Mouse (Mus musculus): ENCODE measurements around the gene Olfr318. TPM values are rescaled to one million over a fixed set of nuclear protein-coding genes. Genes with fewer than 3 reads are reported as not detected.

Gene Olfr318
- polyA plus RNA-seq, 1 experiment from 2014 or later, result not detected

GRCm38 (mm10) chr11:58669252-58669651 is 54.6 kb downstream of the Olfr318 start:
- DNase-seq (ENCODE audit: low spot score), result no peak
- no peaks in the 10 kb centered on the region for H3K36me3 ChIP-seq (replicated peaks)
- H3K9me3 ChIP-seq, result no peaks in the 10 kb centered on the region
- H3K4me1 ChIP-seq, result no peaks in the 10 kb centered on the region
- no peak overlapping the region for H3K27ac ChIP-seq (replicated peaks)
- H3K4me3 ChIP-seq, result no peak overlapping the region
- no peaks in the 10 kb centered on the region for H3K27me3 ChIP-seq (replicated peaks; ENCODE audit: low read depth, poor library complexity, severe bottlenecking)

Other genes with a start within 250 kb of the Olfr318 start
- not detected in 2 replicates for gene Olfr332, start 231.5 kb downstream of the Olfr318 start, polyA plus RNA-seq (2016; fragmentation: Nextera tagmentation; extraction: Ambion mirVana)
- gene Olfr331, start 221.4 kb downstream of the Olfr318 start, polyA plus RNA-seq (2016; fragmentation: Nextera tagmentation; extraction: Ambion mirVana), result not detected in 2 replicates
- not detected in 2 replicates for gene Olfr330, start 189.2 kb downstream of the Olfr318 start, polyA plus RNA-seq (2016; fragmentation: Nextera tagmentation; extraction: Ambion mirVana)
- gene Olfr329-ps, start 177.6 kb downstream of the Olfr318 start, polyA plus RNA-seq (2016; fragmentation: Nextera tagmentation; extraction: Ambion mirVana), result not detected in 2 replicates
- 0.05 TPM in 2 replicates for gene Olfr328, start 168.4 kb downstream of the Olfr318 start, polyA plus RNA-seq (2016; fragmentation: Nextera tagmentation; extraction: Ambion mirVana)
- gene Olfr224, start 153.5 kb downstream of the Olfr318 start, polyA plus RNA-seq (2016; fragmentation: Nextera tagmentation; extraction: Ambion mirVana), result not detected in 2 replicates
- gene Olfr325, start 146.3 kb downstream of the Olfr318 start, polyA plus RNA-seq (2016; fragmentation: Nextera tagmentation; extraction: Ambion mirVana), result not detected in 2 replicates
- not detected in 2 replicates for gene Olfr324, start 128.9 kb downstream of the Olfr318 start, polyA plus RNA-seq (2016; fragmentation: Nextera tagmentation; extraction: Ambion mirVana)
- not detected in 2 replicates for gene 2210407C18Rik, start 107.9 kb downstream of the Olfr318 start, polyA plus RNA-seq (2016; fragmentation: Nextera tagmentation; extraction: Ambion mirVana)
- gene Olfr323, start 93.5 kb downstream of the Olfr318 start, polyA plus RNA-seq (2016; fragmentation: Nextera tagmentation; extraction: Ambion mirVana), result not detected in 2 replicates
- gene Trim58, start 83.5 kb downstream of the Olfr318 start, polyA plus RNA-seq (2016; fragmentation: Nextera tagmentation; extraction: Ambion mirVana), result 0.54 and 0.62 TPM in 2 replicates
- gene Olfr322, start 65.2 kb downstream of the Olfr318 start, polyA plus RNA-seq (2016; fragmentation: Nextera tagmentation; extraction: Ambion mirVana), result 0.05 TPM in 1 of 2 replicates, not detected in the other
- not detected in 2 replicates for gene Olfr320, start 42.9 kb downstream of the Olfr318 start, polyA plus RNA-seq (2016; fragmentation: Nextera tagmentation; extraction: Ambion mirVana)
- not detected in 2 replicates for gene Olfr319, start 24.9 kb downstream of the Olfr318 start, polyA plus RNA-seq (2016; fragmentation: Nextera tagmentation; extraction: Ambion mirVana)
- not detected in 2 replicates for gene Olfr317, start 15.2 kb upstream of the Olfr318 start, polyA plus RNA-seq (2016; fragmentation: Nextera tagmentation; extraction: Ambion mirVana)
- gene Olfr316, start 28.7 kb upstream of the Olfr318 start, polyA plus RNA-seq (2016; fragmentation: Nextera tagmentation; extraction: Ambion mirVana), result not detected in 2 replicates
- not detected in 2 replicates for gene Olfr315, start 49.2 kb upstream of the Olfr318 start, polyA plus RNA-seq (2016; fragmentation: Nextera tagmentation; extraction: Ambion mirVana)
- not detected in 2 replicates for gene Olfr314, start 58.9 kb upstream of the Olfr318 start, polyA plus RNA-seq (2016; fragmentation: Nextera tagmentation; extraction: Ambion mirVana)
- 1.4 and 1.6 TPM in 2 replicates for gene Fam183b, start 77.9 kb upstream of the Olfr318 start, polyA plus RNA-seq (2016; fragmentation: Nextera tagmentation; extraction: Ambion mirVana)
- not detected in 2 replicates for gene Olfr313, start 91.0 kb upstream of the Olfr318 start, polyA plus RNA-seq (2016; fragmentation: Nextera tagmentation; extraction: Ambion mirVana)
- gene Olfr312, start 105.2 kb upstream of the Olfr318 start, polyA plus RNA-seq (2016; fragmentation: Nextera tagmentation; extraction: Ambion mirVana), result not detected in 2 replicates
- not detected in 2 replicates for gene Olfr311, start 115.2 kb upstream of the Olfr318 start, polyA plus RNA-seq (2016; fragmentation: Nextera tagmentation; extraction: Ambion mirVana)
- gene Gm12258, start 123.1 kb upstream of the Olfr318 start, polyA plus RNA-seq (2016; fragmentation: Nextera tagmentation; extraction: Ambion mirVana), result 8.7 and 9.1 TPM in 2 replicates
- gene 2810021J22Rik, start 143.2 kb upstream of the Olfr318 start, polyA plus RNA-seq (2016; fragmentation: Nextera tagmentation; extraction: Ambion mirVana), result 10.6 and 10.8 TPM in 2 replicates
- 5.7 and 6.3 TPM in 2 replicates for gene Zfp39, start 180.2 kb upstream of the Olfr318 start, polyA plus RNA-seq (2016; fragmentation: Nextera tagmentation; extraction: Ambion mirVana)
- gene Btnl10, start 193.9 kb upstream of the Olfr318 start, polyA plus RNA-seq (2016; fragmentation: Nextera tagmentation; extraction: Ambion mirVana), result not detected in 2 replicates
- 255 and 258 TPM in 2 replicates for gene Rnf187, start 214.9 kb upstream of the Olfr318 start, polyA plus RNA-seq (2016; fragmentation: Nextera tagmentation; extraction: Ambion mirVana)
- gene Hist3h2ba, start 224.9 kb upstream of the Olfr318 start, polyA plus RNA-seq (2016; fragmentation: Nextera tagmentation; extraction: Ambion mirVana), result 23.0 and 25.0 TPM in 2 replicates
- 17.8 and 19.0 TPM in 2 replicates for gene Hist3h2a, start 230.7 kb upstream of the Olfr318 start, polyA plus RNA-seq (2016; fragmentation: Nextera tagmentation; extraction: Ambion mirVana)
- 0.19 and 0.40 TPM in 2 replicates for gene Trim17, start 230.7 kb upstream of the Olfr318 start, polyA plus RNA-seq (2016; fragmentation: Nextera tagmentation; extraction: Ambion mirVana)

All from embryonic facial prominence, embryonic 10.5 days (tissue).